Mouse (Mus musculus) left cerebral cortex, postnatal 25 days (tissue): ENCODE data around the gene Stat5a. TPM values are rescaled to one million over a fixed set of nuclear protein-coding genes. Genes with fewer than 3 reads are reported as not detected.

ENCODE experiments used
- DNase-seq, 2 experiments: peaks; one replicate each; pipeline ENCODE4 v3.0.0; 2022; ENCODE audit warnings: low spot score in 2 of 2, mixed read lengths in 1 of 2
- intact Hi-C: fragments of 180-260 bp; cut with DNase I; formaldehyde crosslinking; loops from one replicate; pipeline ENCODE4 v1.15.1; 2025
- total RNA-seq, 2 experiments: library from RNA; stranded (reverse); gene quantifications; 2 replicates each; pipeline ENCODE4 v1.2.3; 2021

The Stat5a gene
- total RNA-seq, 2 experiments from 2014 or later = 2.1 to 2.2 TPM

GRCm38 (mm10) chr11:100920887-100921624 is 61.9 kb downstream of the Stat5a start:
- intact Hi-C loops = no loop called here
- no peak for DNase-seq

- intact Hi-C loops = no loop called here
- no peak for DNase-seq
These were observed 65.3 kb downstream of the Stat5a start for GRCm38 (mm10) chr11:100924386-100924919.

GRCm38 (mm10) chr11:100927386-100927785 is 68.2 kb downstream of the Stat5a start:
- DNase-seq = no peak
- intact Hi-C loops = no loop called here

GRCm38 (mm10) chr11:100930611-100931010 is 71.5 kb downstream of the Stat5a start:
- DNase-seq = no peak
- intact Hi-C loops = no loop called here

GRCm38 (mm10) chr11:100931254-100931921 is 72.2 kb downstream of the Stat5a start:
- intact Hi-C loops = no loop called here
- no peak for DNase-seq

Other genes starting within 250 kb of the Stat5a start
- 10 to 100 TPM; 13.7 to 14.7 TPM for gene Nkiras2, start 240.1 kb upstream of the Stat5a start, total RNA-seq
- gene Dnajc7, start 239.2 kb upstream of the Stat5a start, total RNA-seq = 100 to 1,000 TPM; 231 to 258 TPM
- gene Zfp385c, start 166.9 kb upstream of the Stat5a start, total RNA-seq = under 1 TPM; 0.16 to 0.30 TPM
- gene Dhx58, start 155.1 kb upstream of the Stat5a start, total RNA-seq = 1 to 10 TPM; 1.9 to 2.6 TPM
- 10 to 100 TPM; 58.9 to 59.4 TPM for gene Kat2a, start 146.9 kb upstream of the Stat5a start, total RNA-seq
- not detected for gene Hspb9, start 145.5 kb upstream of the Stat5a start, total RNA-seq
- gene Rab5c, start 121.1 kb upstream of the Stat5a start, total RNA-seq = 100 to 1,000 TPM; 152 to 158 TPM
- gene Kcnh4, start 99.4 kb upstream of the Stat5a start, total RNA-seq = 10 to 100 TPM; 10.2 to 16.6 TPM
- 10 to 100 TPM in 1 of 2 experiments, not detected in 1; 27.1 TPM for gene Hcrt, start 96.4 kb upstream of the Stat5a start, total RNA-seq
- gene Ghdc, start 88.4 kb upstream of the Stat5a start, total RNA-seq = 1 to 10 TPM; 6.3 to 9.7 TPM
- gene Stat5b, start 8.6 kb upstream of the Stat5a start, total RNA-seq = 10 to 100 TPM; 20.1 to 23.1 TPM
- gene Stat3, start 80.2 kb downstream of the Stat5a start, total RNA-seq = 10 to 100 TPM; 44.1 to 45.0 TPM
- 10 to 100 TPM; 16.6 to 18.0 TPM for gene Cavin1, start 111.5 kb downstream of the Stat5a start, total RNA-seq
- 100 to 1,000 TPM; 465 to 475 TPM for gene Atp6v0a1, start 150.1 kb downstream of the Stat5a start, total RNA-seq
- 1 to 10 TPM; 7.6 to 8.3 TPM for gene Naglu, start 210.7 kb downstream of the Stat5a start, total RNA-seq
- 1 to 10 TPM; 1.2 to 1.4 TPM for gene Hsd17b1, start 219.1 kb downstream of the Stat5a start, total RNA-seq
- 10 to 100 TPM; 26.0 to 28.5 TPM for gene Coasy, start 223.2 kb downstream of the Stat5a start, total RNA-seq
- 10 to 100 TPM; 47.1 to 53.0 TPM for gene Mlx, start 227.9 kb downstream of the Stat5a start, total RNA-seq
- gene Psmc3ip, start 236.1 kb downstream of the Stat5a start, total RNA-seq = 1 to 10 TPM; 3.6 to 3.9 TPM